Mouse (Mus musculus): ENCODE results near the gene Mast1.

The Mast1 gene

GRCm38 (mm10) chr8:84874339-84874738, 62.8 kb downstream of the Mast1 start:
- intact Hi-C loops (cut with DNase I) = no loop called here

DNA sequence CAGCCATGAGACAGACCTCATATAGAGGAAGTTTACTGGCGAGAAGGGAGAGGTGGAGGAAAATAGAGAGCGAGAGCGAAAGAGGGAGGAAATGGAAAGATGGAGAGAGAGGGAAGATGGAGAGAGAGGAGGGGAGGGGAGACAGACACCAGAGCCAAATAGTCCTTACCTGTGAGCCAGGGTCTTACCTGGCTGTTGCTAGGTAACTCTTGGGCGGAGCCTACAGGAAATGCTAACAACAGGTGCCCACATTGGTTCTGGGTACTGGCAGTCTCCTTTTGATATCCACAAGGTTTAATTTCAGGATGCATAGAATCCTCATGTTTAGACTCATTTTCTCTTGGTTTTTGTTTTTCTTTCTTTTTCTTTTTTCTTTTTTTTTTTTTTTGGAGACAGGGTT, 64.1 kb downstream of the Mast1 start:
- intact Hi-C loops (cut with DNase I) = no loop called here

GRCm38 (mm10) chr8:84872309-84872965, 64.7 kb downstream of the Mast1 start:
- intact Hi-C loops (cut with DNase I) = no loop called here

DNA sequence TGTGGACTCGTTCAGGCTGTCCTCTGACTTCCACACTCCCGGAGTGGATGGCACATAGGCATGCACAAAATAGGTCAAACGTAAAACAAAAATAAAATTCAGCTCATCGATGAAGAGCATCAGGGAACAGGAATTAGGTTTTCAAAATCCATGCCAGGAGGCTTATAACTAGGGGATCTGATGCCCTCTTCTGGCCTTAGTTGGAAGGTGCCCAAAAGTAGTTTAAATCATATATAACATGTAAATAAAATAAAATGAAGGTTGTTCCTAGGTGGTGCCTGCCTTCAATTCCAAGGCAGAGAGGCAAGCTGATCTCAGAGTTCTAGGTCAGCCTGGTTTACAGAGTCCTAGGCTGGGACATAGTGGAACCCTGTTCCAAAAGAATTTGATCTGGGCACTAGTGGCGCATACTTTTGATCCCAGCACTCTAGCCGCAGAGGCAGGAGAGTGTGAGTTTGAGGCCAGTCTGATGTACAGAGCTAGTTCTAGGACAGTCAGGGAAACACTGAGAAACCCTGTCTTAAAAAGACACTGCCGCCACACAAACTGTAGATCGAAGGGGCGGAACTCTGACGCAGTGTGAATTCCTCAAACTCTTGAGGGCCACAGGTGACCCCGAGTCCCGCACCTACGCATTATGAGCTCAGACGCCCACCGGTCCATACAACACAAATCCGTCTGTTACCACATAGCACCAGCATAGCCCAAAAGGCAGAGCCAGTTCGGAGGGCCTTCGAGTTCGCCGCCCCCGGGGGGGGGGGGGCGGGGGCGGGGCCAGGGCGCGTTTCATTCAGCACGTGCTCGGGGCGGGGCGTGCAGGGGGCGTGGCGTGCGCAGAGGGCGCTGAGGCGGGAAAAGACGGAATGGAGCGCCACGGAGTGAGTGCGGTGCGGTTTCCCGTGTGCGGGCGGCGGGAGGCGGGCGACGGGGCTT, 65.5 kb downstream of the Mast1 start, which contains the start of gene Syce2:
Gene Syce2 (plus strand): TSS at position 736 of the 933 bp plus-strand sequence.
- intact Hi-C loops (cut with DNase I) = no loop called here

Small RNAs within 50 kb of the gene (microRNA-seq; reads per million reads assigned to microRNA genes)
- 0 reads per million in 2 experiments for gene Gm24197
- 3.7 to 5.2 reads per million in 2 experiments for gene Mir7069

Measured in adrenal gland (tissue).